Comparison of ENCODE assay signal across 12 mouse cellular contexts in the genomic region with DNA sequence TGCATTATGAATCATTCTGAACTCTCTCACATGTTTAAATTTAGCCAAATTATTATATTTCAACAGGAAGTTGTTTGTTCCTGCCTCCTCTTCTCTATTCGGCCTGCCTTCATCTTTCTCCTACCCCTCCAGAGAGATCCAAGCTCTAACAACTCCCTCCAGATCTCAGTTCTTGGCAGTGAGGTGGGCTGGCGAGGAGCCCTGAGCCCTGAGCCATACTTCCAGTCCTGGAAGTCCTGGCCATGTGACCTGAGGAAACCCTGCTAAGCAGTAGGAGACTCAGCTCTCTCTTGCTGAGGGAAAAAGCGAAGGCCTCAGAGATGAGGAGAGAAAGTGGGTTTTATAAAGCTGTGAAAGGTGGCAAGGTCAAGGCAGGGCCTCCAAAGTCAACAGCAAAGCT.
A peak's percentile ranks its signal among the peaks of the same experiment; 100 is the strongest.
DNase-seq lines count a peak whose midpoint lies in the region; TF ChIP-seq lines count a peak whose summit lies in the region.
"Had no signal": no experiment of that assay in that cellular context is flagged by ENCODE, and none has a peak within 500 bp of the region (broad histone marks: within the 10 kb centered on the region; RNA-seq: fewer than 3 reads in every experiment).

No protein-coding gene starts in this region.

- H3K27me3 ChIP-seq in cerebellum, adult 2 months (ENCODE audit: control insufficient read depth, insufficient read depth, low read length) = no peaks in the 10 kb centered on the region
- H3K27me3 ChIP-seq: heart, embryonic 13.5 days; neural tube, embryonic 13.5 days; Patski had no signal

- peak; percentile 19 to 28 for DNase-seq in cerebellum, adult 2 months
- no peak for DNase-seq in cerebellum, adult 8-10 months
- peak; percentile 23 to 30 for DNase-seq in left cerebral cortex, adult 18-20 months (ENCODE audit: low spot score in 2 of 2)
- DNase-seq in left cerebral cortex, adult 8-10 months (ENCODE audit: low spot score in 2 of 2) = no peak
- DNase-seq in gastrocnemius, adult 2 months = peak; percentile 74
- peak; percentile 7 to 48 for DNase-seq in left cerebral cortex, postnatal 25 days (ENCODE audit: low spot score in 2 of 2)
- DNase-seq in thymus, postnatal 0 days (ENCODE audit: low spot score) = no peak
- DNase-seq in kidney, postnatal 14 days = no peak
- DNase-seq: kidney, adult 9 months had no signal

- no peak for TF ChIP-seq CTCF in cerebellum, adult 2 months (IDR thresholded peaks at IDR 0.05; ENCODE audit: borderline replicate concordance, insufficient read depth, low read depth, low read length)
- no peak for TF ChIP-seq CTCF in gastrocnemius, adult 2 months (IDR thresholded peaks at IDR 0.05)

- no peak for TF ChIP-seq POLR2A in cerebellum, adult 2 months (IDR thresholded peaks at IDR 0.05; ENCODE audit: borderline replicate concordance, insufficient read depth, low read length)

- H3K4me3 ChIP-seq in cerebellum, adult 2 months (replicated peaks; ENCODE audit: insufficient read depth, low read depth, low read length) = no peak overlapping the region
- no peak overlapping the region for H3K4me3 ChIP-seq in gastrocnemius, adult 2 months
- H3K4me3 ChIP-seq: heart, embryonic 13.5 days; neural tube, embryonic 13.5 days had no signal

- no peaks in the 10 kb centered on the region; the same call in 1 of the 2 replicates for H3K4me1 ChIP-seq in cerebellum, adult 2 months (ENCODE audit: control insufficient read depth, insufficient read depth, low read length)
- H3K4me1 ChIP-seq: heart, embryonic 13.5 days; neural tube, embryonic 13.5 days had no signal

- WGBS in cerebellum, adult 2 months = 20% methylated on average over 3 of the region's 3 CpGs

- no peak overlapping the region for H3K27ac ChIP-seq in cerebellum, adult 2 months (ENCODE audit: insufficient read depth, low read length)
- H3K27ac ChIP-seq in gastrocnemius, adult 2 months = peak overlapping the region; percentile 29; the same call in 1 of the 2 replicates
- H3K27ac ChIP-seq: heart, embryonic 13.5 days; neural tube, embryonic 13.5 days had no signal

- intact Hi-C loops in gastrocnemius, adult 2 months (cut with DNase I) = no loop called here
- intact Hi-C loops in left cerebral cortex, postnatal 25 days (cut with DNase I) = no loop called here

Comparison
In these comparisons a context has a peak if more than half of its experiments do, and no peak if none do; other contexts are left out.
1. DNase-seq: peak in cerebellum, adult 2 months (2 of 2), left cerebral cortex, adult 18-20 months (2 of 2), gastrocnemius, adult 2 months (single experiment) and left cerebral cortex, postnatal 25 days (2 of 2); none in cerebellum, adult 8-10 months (single experiment), left cerebral cortex, adult 8-10 months (0 of 2), thymus, postnatal 0 days (single experiment) and kidney, postnatal 14 days (single experiment).